Mouse (Mus musculus) stomach, embryonic 15.5 days (tissue): ENCODE results near the gene Mettl8. TPM values are rescaled to one million over a fixed set of nuclear protein-coding genes. Genes with fewer than 3 reads are reported as not detected.

Source experiments
- ATAC-seq: fragments of 200-750 bp; cut with Nextera tagmentation; 2 replicates; pipeline ENCODE4 v1.8.0; 2017; ENCODE audit warnings: low read depth, moderate number of reproducible peaks, moderate TSS enrichment; ENCODE audit not compliant: insufficient read depth, low FRiP score
- H3K27ac ChIP-seq: fragments of 300-500 bp; sonication (generic); 2 replicates; pipeline ENCODE4 v1.5.1; 2015; ENCODE audit warnings: mild to moderate bottlenecking, inconsistent platforms
- H3K27me3 ChIP-seq: fragments of 300-500 bp; sonication (generic); replicated peaks from 2 replicates; pipeline ENCODE4 v1.6.1; 2015; ENCODE audit warnings: inconsistent platforms
- H3K36me3 ChIP-seq: fragments of 300-500 bp; sonication (generic); 2 replicates; pipeline ENCODE4 v1.6.1; 2015; ENCODE audit warnings: inconsistent platforms
- H3K4me1 ChIP-seq: fragments of 300-500 bp; sonication (generic); 2 replicates; pipeline ENCODE4 v1.6.1; 2015; ENCODE audit warnings: inconsistent platforms
- H3K4me2 ChIP-seq: fragments of 300-500 bp; sonication (generic); 2 replicates; pipeline ENCODE4 v1.6.1; 2015; ENCODE audit warnings: mild to moderate bottlenecking, inconsistent platforms
- H3K4me3 ChIP-seq: fragments of 300-500 bp; sonication (generic); replicated peaks from 2 replicates; pipeline ENCODE4 v1.5.1; 2015; ENCODE audit warnings: inconsistent platforms
- H3K9ac ChIP-seq: fragments of 300-500 bp; sonication (generic); 2 replicates; pipeline ENCODE4 v1.6.1; 2015; ENCODE audit warnings: inconsistent platforms
- H3K9me3 ChIP-seq: fragments of 300-500 bp; sonication (generic); 2 replicates; pipeline ENCODE4 v1.6.1; 2016; ENCODE audit warnings: inconsistent platforms
- WGBS: fragments of 180-500 bp; shearing (Covaris S2); methylation state at CpG from one replicate; pipeline ENCODE4 v1.1.7; 2015; 5-methylcytosine and 5-hydroxymethylcytosine counted together
- polyA plus RNA-seq: library from polyadenylated mRNA; unstranded; fragments of >200 nt; fragmentation: Nextera tagmentation; extraction: Ambion mirVana; gene quantifications from 2 replicates; pipeline ENCODE4 v1.2.1, GENCODE M21; 2015

Gene Mettl8
- polyA plus RNA-seq, 1 experiment from 2014 or later, result 16.7 TPM

DNA sequence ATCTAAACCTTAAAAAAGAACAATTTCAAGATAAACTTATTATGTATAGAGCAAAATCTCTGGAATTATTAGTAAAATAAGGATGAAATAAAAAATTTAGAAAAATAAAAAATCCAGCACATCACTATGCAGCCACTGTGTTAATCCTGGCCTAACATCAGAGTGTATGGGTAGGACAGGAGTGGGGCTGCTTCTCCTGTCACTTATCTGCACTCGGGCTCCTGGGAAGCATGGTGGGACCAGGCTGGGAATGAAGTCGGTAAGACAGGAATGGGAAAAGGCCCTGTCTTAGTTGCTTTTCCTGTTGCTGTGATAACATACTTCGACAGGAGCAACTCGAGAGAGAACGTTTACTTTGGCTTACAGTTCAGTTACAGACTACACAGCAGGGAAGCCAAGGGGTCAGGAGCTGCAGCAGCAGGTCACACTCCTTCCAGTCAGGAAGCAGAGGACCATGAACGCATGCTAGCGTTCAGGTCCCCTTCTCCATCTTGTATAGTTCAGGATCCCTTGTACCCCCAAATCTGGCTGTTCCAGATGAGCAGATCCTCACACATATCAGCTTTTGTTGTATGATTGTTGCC, 85.1 kb downstream of the Mettl8 start:
- Histone ChIP-seq H3K36me3 (no peaks in the 10 kb centered on the region), H3K9ac (no peak overlapping the region), H3K4me2 (no peak overlapping the region), H3K4me3 (no peak overlapping the region), H3K9me3 (no peaks in the 10 kb centered on the region), H3K4me1 (0 out of 2 replicates have a peak, but pooled peaks cover 3% of the 10 kb centered on the region), H3K27ac (no peak overlapping the region), H3K27me3 (no peaks in the 10 kb centered on the region)
- WGBS, result 43% methylated on average over 7 of the region's 7 CpGs
- ATAC-seq, result no peak

DNA sequence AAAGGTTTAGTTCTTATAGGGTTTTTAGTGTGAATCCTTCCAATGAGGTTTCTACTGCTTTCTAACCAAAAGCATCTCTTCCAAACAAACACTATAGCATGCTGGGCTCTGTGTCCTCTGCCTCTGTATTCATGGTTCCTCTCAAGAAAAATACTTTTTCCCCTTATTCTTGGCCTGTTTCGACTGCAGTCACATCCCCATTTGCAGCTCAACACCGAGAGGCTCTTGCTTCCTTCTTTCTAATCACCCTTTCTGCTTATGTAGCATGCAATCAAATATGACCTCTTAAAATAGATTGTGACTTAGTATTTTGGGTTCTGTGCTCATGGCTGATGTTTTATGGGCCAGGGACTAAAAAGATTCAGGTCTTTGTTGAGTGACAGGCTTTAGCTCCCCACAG, 87.1 kb downstream of the Mettl8 start:
- Histone ChIP-seq H3K9ac (no peak overlapping the region), H3K4me3 (no peak overlapping the region), H3K27me3 (no peaks in the 10 kb centered on the region), H3K9me3 (no peaks in the 10 kb centered on the region), H3K36me3 (no peaks in the 10 kb centered on the region), H3K4me1 (0 out of 2 replicates have a peak, but pooled peaks cover 3% of the 10 kb centered on the region), H3K27ac (no peak overlapping the region), H3K4me2 (no peak overlapping the region)
- 68% methylated on average over 2 of the region's 2 CpGs for WGBS
- no peak for ATAC-seq

DNA sequence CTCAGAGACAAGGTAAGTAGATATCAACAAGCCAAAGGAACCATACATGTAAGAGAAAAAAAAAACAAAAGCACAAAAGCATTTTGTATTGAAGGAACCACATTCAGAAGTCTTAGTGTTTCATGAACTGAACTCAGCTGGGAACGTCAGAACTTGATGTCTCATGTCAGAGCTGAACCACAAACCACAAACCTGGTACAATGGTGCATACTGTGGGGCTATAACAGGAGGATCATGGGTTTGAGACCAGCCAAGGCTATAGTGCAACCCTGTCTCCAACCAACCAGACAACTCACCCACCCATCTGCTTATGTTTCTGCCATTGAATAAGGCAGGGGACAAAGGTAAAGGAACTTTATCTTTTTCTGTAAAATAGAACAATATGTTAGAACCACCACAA, 88.2 kb downstream of the Mettl8 start:
- H3K36me3 ChIP-seq, result no peaks in the 10 kb centered on the region
- 69% methylated on average over 1 of the region's 1 CpGs for WGBS

DNA sequence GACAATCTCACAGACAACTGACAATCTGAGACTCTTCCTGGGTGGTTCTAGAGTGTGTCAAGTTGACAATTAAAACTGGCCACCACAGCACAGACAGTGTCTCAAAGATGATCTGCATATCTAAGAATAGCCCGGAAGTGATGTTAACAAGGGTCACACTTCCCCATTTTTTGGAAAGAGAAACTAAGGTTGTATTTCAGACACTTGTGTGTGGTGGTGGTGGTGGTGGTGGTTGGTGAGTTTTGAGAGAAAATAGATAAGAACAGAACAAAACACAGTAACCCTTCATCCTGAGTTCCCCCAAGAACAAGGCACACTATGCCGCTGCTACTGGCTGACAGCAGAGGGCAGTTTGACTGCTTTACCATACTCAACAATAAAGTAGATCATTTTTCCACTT, 90.6 kb downstream of the Mettl8 start:
- Histone ChIP-seq H3K9ac (no peak overlapping the region), H3K4me1 (no peaks in the 10 kb centered on the region)
- 87% methylated on average over 2 of the region's 2 CpGs for WGBS

More for the DNA sequence above, 88.2 kb downstream of the Mettl8 start:
- Histone ChIP-seq H3K27ac (no peak overlapping the region), H3K9ac (no peak overlapping the region), H3K9me3 (no peaks in the 10 kb centered on the region), H3K4me3 (no peak overlapping the region), H3K4me1 (0 out of 2 replicates have a peak, but pooled peaks cover 3% of the 10 kb centered on the region), H3K4me2 (no peak overlapping the region), H3K27me3 (no peaks in the 10 kb centered on the region)
- ATAC-seq, result no peak

DNA sequence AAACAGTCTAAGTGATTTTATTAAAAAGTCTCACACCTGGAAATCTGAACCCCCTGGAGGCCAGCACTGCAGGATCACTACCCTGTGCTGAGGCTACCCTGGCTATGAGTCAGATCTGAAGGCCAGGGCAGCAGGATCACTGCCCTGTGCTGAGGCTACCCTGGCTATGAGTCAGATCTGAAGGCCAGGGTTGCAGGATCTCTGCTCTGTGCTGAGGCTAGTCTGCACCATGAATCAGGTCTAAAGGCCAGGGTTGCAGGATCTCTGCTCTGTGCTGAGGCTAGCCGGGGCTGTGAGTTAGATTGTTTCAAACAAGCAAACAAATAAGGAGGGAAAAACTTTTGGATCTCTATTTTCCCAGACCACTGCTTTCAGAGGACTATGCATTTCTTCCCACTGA, 92.5 kb downstream of the Mettl8 start:
- H3K27me3 ChIP-seq, result no peaks in the 10 kb centered on the region
- no peaks in the 10 kb centered on the region for H3K9me3 ChIP-seq
- 86% methylated on average over 1 of the region's 1 CpGs for WGBS
- no peak for ATAC-seq
- no peak overlapping the region for H3K9ac ChIP-seq
- H3K27ac ChIP-seq, result no peak overlapping the region
- no peaks in the 10 kb centered on the region for H3K36me3 ChIP-seq
- no peaks in the 10 kb centered on the region for H3K4me1 ChIP-seq
- no peak overlapping the region for H3K4me3 ChIP-seq
- H3K4me2 ChIP-seq, result no peak overlapping the region

More for the DNA sequence above, 90.6 kb downstream of the Mettl8 start:
- ATAC-seq, result no peak
- H3K27ac ChIP-seq, result no peak overlapping the region
- H3K4me3 ChIP-seq, result no peak overlapping the region
- no peaks in the 10 kb centered on the region for H3K36me3 ChIP-seq
- no peak overlapping the region for H3K4me2 ChIP-seq
- H3K9me3 ChIP-seq, result no peaks in the 10 kb centered on the region
- no peaks in the 10 kb centered on the region for H3K27me3 ChIP-seq

DNA sequence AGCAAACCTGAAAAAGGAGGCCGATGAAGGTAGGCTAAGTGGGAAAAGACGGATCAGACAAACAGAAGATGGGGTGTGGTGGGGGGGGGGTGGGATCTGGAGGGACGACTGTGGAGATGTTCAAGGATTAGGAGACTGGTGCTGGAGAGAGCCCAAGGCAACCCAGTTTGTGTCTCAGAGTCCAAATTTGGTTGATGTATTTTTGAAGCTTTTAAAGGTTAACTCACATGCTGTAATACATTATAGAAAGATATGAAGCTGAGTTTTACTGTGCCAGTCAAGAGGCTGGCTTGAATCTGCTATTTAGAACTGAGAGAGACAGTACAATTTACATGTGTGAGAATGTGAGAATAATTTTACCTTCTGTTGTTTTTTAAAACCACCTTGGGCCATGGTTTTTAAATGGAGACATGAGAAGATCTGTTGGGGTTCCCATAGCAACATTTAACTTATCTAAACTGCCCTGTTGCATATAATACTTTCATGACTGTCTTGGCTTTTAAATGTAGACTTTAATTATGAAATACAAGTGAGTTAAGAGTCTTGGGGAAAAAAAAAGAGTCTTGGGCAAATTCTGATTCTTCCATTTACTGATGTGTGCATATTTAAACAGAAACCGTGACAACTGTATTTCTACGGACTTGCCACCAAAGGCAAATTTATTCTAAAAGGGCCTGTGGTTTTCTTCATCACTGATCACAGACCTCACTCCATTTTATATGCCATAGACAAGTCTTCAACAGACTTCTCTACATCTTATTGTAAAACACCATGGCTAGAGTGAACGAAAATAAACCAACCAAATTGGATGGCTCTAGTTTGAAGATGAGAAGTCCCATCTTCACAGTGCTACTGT, 94.1 kb downstream of the Mettl8 start:
- no peak overlapping the region for H3K4me3 ChIP-seq
- H3K27ac ChIP-seq, result no peak overlapping the region
- H3K9ac ChIP-seq, result no peak overlapping the region
- no peak for ATAC-seq
- no peaks in the 10 kb centered on the region for H3K27me3 ChIP-seq
- no peak overlapping the region for H3K4me2 ChIP-seq
- 74% methylated on average over 6 of the region's 6 CpGs for WGBS
- no peaks in the 10 kb centered on the region for H3K36me3 ChIP-seq
- H3K4me1 ChIP-seq, result no peaks in the 10 kb centered on the region
- H3K9me3 ChIP-seq, result no peaks in the 10 kb centered on the region

DNA sequence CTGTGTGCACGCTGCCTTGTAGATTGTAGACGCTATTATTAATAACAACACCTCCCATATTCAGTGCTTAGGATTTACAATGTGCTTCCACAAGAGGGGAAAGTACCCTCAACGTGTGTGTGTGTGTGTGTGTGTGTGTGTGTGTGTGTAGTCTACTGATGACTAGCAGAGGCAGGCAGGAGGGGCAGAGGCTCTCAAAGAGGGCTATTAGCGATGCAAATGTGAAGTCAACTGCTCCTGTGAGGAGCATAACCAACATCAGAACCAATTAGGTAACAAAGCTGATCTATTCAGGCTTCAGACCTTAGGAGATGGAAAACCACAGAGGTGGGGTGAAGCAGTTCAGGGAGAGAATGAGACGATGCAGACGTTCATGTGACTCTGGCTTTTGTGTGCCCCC, 95.3 kb downstream of the Mettl8 start:
- H3K4me2 ChIP-seq, result no peak overlapping the region
- no peak for ATAC-seq
- no peak overlapping the region for H3K9ac ChIP-seq
- H3K4me1 ChIP-seq, result no peaks in the 10 kb centered on the region
- 79% methylated on average over 6 of the region's 6 CpGs for WGBS
- H3K4me3 ChIP-seq, result no peak overlapping the region
- H3K9me3 ChIP-seq, result no peaks in the 10 kb centered on the region
- H3K27ac ChIP-seq, result no peak overlapping the region
- H3K36me3 ChIP-seq, result no peaks in the 10 kb centered on the region
- H3K27me3 ChIP-seq, result no peaks in the 10 kb centered on the region

DNA sequence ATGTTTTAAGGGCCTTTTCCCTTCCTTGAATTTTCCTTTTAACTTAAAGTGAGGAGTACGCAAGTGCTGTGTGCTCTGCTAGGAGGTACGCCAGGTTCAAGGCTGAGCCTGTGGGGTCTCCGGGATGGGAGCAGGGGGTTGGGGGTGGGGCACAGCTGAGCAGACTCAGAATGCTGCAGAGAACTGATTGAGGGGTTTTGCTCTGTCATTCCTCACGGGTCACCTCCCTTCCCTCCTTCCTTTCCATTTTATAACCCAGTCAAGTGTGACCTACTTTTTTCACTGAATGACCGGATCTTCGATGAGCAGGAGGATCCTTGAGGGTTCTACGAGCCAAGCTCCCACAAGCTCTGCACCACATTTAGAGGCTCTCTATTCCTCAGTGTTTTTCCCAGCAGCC, 96.0 kb downstream of the Mettl8 start:
- Histone ChIP-seq H3K36me3 (no peaks in the 10 kb centered on the region), H3K4me2 (no peak overlapping the region), H3K27ac (no peak overlapping the region), H3K4me1 (no peaks in the 10 kb centered on the region), H3K9me3 (no peaks in the 10 kb centered on the region), H3K9ac (no peak overlapping the region), H3K4me3 (no peak overlapping the region), H3K27me3 (no peaks in the 10 kb centered on the region)
- ATAC-seq, result no peak
- 79% methylated on average over 7 of the region's 7 CpGs for WGBS

DNA sequence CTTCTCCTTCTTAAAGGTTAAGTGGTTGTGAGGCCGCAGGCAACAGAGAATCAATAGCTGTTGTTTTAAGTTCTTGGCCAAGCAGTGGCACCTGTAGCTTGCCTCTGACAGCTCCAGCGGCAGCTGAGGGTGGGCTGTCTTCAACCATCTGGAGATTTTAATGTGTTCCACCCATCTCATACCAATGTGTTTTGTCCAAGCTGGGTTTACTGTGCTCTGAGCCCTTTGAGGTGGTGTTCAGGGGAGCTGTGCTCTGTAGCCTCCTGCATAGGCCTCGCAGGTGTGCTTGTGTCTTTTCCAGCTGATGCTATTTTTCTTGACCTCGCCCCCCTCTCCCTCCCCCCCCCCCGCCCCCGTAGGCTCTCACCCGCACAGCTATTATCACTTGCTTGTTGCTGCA, 96.8 kb downstream of the Mettl8 start:
- Histone ChIP-seq H3K9me3 (no peaks in the 10 kb centered on the region), H3K4me1 (no peaks in the 10 kb centered on the region), H3K4me3 (no peak overlapping the region), H3K27ac (no peak overlapping the region), H3K9ac (no peak overlapping the region), H3K4me2 (no peak overlapping the region), H3K36me3 (no peaks in the 10 kb centered on the region), H3K27me3 (no peaks in the 10 kb centered on the region)
- ATAC-seq, result no peak
- WGBS, result 78% methylated on average over 5 of the region's 7 CpGs

DNA sequence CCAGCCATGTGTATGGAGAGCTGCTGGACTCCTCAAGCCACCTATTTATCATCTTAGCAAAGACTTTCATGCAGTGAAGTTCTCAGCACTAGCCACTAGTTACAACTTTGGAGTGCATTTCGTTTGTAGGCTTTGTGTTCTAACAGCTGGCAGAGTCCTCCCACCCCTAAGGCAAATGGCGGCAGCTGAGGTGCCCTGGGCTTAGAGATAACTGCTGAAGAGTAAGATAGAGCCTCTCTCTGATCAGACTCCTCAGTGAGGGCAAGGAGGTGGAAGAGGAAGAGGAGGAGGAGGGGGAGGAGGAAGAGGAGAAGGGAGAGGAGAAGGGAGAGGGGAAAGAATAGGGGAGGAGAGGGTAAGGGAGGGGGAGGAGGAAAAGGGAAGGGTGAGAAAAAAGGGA, 101.8 kb downstream of the Mettl8 start:
- Histone ChIP-seq H3K4me3 (no peak overlapping the region), H3K9ac (no peak overlapping the region), H3K4me1 (no peaks in the 10 kb centered on the region), H3K27me3 (no peaks in the 10 kb centered on the region), H3K9me3 (no peaks in the 10 kb centered on the region), H3K36me3 (no peaks in the 10 kb centered on the region), H3K4me2 (no peak overlapping the region), H3K27ac (no peak overlapping the region)
- WGBS, result 28% methylated on average over 2 of the region's 2 CpGs
- ATAC-seq, result peak; percentile 47; the same call in 1 of the 2 replicates

DNA sequence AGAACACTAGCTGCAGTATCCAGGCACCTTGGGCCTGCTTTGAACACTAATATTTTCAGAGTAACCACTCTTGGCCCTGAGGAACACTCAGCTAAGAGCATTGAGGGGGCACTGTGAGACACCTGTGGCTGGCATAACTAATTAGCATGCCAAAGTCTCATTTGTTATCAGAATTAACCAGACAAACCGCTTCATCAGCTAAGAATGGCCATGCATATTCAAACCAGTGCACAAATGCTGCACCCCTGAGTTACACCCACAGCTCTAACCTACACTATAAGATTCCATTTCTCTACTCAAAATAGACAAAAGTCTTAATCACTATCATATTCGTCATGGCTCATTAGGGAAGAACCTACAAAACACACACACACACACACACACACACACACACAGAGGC, 103.4 kb downstream of the Mettl8 start:
- no peak overlapping the region for H3K9ac ChIP-seq
- no peak overlapping the region for H3K4me3 ChIP-seq
- no peaks in the 10 kb centered on the region for H3K36me3 ChIP-seq
- WGBS, result 86% methylated on average over 2 of the region's 2 CpGs
- no peaks in the 10 kb centered on the region for H3K27me3 ChIP-seq
- no peak for ATAC-seq
- no peaks in the 10 kb centered on the region for H3K9me3 ChIP-seq
- no peak overlapping the region for H3K27ac ChIP-seq
- H3K4me1 ChIP-seq, result no peaks in the 10 kb centered on the region
- H3K4me2 ChIP-seq, result no peak overlapping the region

DNA sequence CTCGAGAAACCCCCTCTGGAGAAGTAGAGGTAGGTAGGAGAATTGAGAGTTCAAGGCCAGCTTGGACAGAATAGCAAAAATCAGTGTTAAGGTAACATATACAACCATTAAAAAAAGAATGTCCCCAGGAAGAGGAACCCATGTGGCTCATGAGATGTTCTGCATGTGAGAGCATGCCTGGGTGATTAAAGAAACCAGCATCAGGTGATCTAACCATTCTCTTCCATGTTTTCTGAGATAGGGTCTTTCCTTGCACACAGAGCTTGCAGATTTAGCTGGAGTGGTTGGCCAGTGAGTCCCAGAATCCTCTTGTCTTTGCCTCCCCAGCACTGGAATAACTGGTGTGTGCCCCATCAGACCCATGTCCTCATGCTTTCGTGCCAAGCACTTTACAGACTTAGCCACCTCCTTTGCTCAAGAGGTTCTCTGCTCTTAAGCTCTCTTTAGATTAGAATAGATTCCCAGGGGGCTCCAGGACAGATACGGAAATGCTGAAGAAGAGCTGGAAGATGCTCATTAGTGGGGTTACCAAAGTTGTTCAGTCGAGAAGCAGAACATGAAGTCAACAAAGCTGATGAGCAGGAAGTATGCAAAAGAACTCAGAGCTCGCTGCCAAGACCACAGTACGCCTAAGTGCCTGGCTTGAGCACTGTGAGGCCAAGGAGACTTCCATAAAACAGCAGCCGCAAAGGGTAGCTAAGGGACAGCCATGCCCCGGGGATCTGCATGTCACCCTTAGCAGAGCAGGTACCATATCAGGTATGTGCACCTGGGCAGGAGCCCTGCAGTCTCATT, 110.7 kb downstream of the Mettl8 start:
- no peaks in the 10 kb centered on the region for H3K27me3 ChIP-seq
- H3K4me2 ChIP-seq, result no peak overlapping the region
- H3K36me3 ChIP-seq, result no peaks in the 10 kb centered on the region
- H3K9me3 ChIP-seq, result no peaks in the 10 kb centered on the region
- H3K4me1 ChIP-seq, result no peaks in the 10 kb centered on the region
- no peak overlapping the region for H3K4me3 ChIP-seq
- no peak overlapping the region for H3K9ac ChIP-seq
- no peak for ATAC-seq
- WGBS, result 78% methylated on average over 8 of the region's 8 CpGs
- no peak overlapping the region for H3K27ac ChIP-seq
